Mouse (Mus musculus) mouse trophoblast stem cell (cell line): ENCODE data around the gene Hnrnpa1.
"Not testable (repeated sequence)": the region's sequence is repeated elsewhere in the genome, so short reads cannot be mapped to it uniquely, and the experiment has no call there.

Source experiments
- in situ Hi-C, 2 experiments: fragments of 300-500 bp; cut with MseI, MboI; formaldehyde crosslinking; loops; 2 replicates in 1 of 2; 3 replicates in 1 of 2; pipeline ENCODE4 v1.15.1; 2025

Hnrnpa1 gene

GRCm38 (mm10) chr15:103272419-103273279 is 32.4 kb downstream of the Hnrnpa1 start, which contains the start of gene Copz1:
Copz1 (plus strand) TSS chr15:103272714.
- in situ Hi-C loops: no loop called here

- in situ Hi-C loops: not testable (repeated sequence)
These were observed 35.7 kb downstream of the Hnrnpa1 start for GRCm38 (mm10) chr15:103275943-103276342.

GRCm38 (mm10) chr15:103277949-103278348 is 37.7 kb downstream of the Hnrnpa1 start:
- in situ Hi-C loops: no loop called here

- in situ Hi-C loops: no loop called here
These were observed 39.5 kb downstream of the Hnrnpa1 start for GRCm38 (mm10) chr15:103279750-103280149.

DNA sequence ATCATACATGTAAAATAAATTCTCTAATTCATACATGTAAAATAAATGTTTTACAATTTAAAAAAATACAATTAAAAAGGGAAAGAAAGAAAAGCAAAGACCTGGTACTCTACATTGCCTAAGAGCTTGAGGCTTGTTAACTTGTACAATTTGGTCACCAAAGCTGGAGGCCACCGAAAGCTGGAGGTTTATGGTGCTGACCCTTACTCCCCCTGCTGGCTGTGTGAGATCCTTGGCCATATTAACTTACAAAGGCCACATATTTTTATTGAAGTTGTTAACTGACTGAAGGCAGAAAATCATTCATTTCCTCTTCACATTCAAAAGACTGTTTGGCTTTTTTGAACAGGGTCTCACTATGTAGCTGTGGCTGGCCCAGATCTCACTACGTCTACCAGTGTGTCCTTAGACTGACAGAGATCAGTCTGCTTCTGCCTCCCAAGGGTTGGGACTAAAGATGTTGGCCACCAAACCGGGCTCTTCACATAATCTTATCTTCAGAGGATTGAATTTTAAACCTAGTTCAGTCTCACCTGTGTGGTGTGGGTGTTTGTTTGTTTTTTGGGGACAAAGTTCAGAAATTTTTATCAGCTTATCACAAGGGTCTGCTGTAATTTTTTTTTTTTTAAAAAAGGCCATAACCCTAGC is 40.7 kb downstream of the Hnrnpa1 start:
- in situ Hi-C loops: no loop called here

DNA sequence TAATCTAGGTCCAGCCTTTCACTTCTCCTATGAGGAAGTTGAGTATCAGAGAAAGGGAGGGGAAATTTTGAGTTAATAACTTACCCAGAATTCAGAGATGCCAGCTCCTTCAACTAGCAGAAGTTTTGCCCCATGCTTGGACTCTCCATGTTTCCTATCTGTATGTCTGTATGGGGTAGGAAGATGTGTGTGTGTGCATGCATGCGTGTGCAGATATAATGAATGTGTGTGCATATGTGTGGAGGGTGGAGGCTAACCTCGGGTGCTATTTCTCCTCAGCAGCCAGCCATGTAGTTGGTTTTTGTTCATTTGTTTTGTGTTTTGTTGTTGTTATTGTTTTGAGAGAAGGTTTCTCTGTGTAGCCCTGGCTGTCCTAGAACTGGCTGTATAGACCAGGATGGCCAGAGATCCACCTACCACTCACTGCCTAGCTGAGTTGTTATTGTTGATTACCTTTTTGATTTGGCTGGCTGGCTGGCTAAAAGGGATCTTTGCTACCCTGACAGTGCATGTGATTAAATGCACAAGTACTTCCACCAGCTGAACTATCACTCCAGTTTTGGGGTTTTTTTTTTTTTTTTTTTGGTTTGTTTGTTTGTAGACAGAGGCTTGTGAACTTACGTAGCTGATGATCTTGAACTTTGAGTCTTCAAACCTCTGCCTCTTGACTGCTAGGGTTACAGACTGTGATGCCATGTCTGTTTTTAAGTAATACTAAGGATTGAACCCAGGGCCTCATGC is 41.4 kb downstream of the Hnrnpa1 start:
- in situ Hi-C loops: no loop called here

- in situ Hi-C loops: no loop called here
These were observed 43.8 kb downstream of the Hnrnpa1 start for GRCm38 (mm10) chr15:103284066-103284465.

- in situ Hi-C loops: no loop called here
These were observed 44.4 kb downstream of the Hnrnpa1 start for GRCm38 (mm10) chr15:103284647-103285046.

GRCm38 (mm10) chr15:103285778-103286417 is 45.7 kb downstream of the Hnrnpa1 start:
- in situ Hi-C loops: no loop called here

DNA sequence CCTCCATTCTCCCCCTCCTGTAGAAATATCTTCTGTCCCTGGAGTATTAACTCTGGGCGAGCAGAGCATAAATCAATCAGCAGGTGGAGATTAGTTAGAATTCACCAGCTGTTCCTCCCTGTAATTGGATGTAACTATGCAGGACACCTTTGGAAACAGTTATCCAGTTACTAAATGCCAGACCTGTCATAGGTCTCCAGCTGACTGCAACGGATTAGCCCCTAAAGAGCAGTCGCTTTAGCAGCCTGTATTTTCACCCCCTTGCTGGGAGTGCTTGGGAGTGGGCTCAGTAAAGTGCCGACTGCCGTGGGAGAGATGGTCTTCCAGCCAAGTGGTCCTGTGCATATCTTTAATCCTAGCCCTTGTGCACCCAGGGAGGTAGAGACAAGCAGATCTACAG is 49.4 kb downstream of the Hnrnpa1 start:
- in situ Hi-C loops: no loop called here

DNA sequence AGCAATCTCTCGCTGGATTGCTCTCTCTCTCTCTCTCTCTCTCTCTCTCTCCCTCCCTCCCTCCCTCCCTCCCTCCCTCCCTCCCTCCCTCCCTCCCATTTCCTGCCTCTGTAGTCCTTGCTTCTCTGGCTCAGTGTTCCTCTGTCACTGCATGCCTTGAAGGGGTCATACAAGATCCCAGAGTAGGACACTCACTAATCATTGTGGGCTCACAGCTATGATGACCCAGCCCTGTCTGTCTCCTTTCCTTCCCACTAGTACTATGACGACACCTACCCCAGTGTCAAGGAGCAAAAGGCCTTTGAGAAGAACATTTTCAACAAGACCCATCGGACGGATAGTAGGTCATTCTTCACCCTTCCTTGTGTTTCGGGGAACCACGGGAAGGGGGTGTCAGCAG is 50.2 kb downstream of the Hnrnpa1 start:
- in situ Hi-C loops: no loop called here

DNA sequence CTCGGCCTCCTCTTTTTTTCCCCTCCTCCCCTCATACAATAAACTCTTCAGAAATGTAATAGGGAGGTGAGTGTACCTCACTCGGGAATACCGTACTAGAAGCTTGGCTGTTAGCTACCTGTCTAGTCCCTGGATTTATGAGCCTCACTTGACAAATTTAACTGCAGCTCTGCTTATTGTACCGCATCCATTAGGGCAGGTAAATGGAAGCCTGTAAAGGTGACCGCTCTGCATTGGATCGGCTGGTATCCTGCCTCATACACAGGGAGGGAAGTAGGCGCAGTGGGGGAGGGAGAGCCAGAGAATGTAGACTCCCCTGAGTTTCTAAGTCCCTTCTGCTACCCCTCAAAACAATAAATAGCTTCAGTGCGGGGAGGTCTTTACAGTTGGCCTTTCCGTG is 50.6 kb downstream of the Hnrnpa1 start:
- in situ Hi-C loops: no loop called here

DNA sequence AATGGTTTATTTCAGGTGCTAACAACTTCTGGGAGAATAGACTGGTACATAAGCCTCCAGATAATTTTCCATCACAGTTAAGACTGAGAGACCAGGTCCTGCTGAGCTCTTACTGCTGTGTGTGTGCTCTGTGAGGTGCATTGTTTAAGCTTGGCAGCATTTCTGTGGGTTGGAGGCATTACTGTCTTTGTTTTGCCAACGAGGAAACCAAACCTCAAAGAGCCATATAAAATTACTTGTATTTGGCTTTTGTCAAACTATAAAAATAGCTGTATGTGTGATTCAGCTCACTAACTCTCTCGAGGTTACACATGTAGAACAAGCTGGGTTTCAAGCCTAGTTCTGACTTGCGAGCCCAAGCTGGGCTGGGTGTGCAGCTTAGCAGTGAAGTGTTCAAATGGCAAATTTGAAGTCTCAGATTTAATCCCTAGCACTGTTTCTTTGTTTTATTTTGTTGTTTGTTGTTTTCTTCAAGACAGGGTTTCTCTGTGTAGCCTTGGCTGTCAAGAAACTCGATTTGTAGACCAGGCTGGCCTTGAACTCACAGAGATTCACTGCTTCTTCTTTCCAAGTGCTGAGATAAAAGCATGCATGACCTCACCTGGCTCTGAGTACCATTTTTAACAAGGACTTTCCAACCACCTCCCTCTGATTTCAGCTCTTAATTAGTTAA is 52.6 kb downstream of the Hnrnpa1 start:
- in situ Hi-C loops: no loop called here

GRCm38 (mm10) chr15:103293375-103293774 is 53.1 kb downstream of the Hnrnpa1 start:
- in situ Hi-C loops: no loop called here

GRCm38 (mm10) chr15:103294649-103295048 is 54.4 kb downstream of the Hnrnpa1 start:
- in situ Hi-C loops: no loop called here

GRCm38 (mm10) chr15:103295851-103296250 is 55.6 kb downstream of the Hnrnpa1 start:
- in situ Hi-C loops: no loop called here
